Mouse (Mus musculus): ENCODE data around the gene Pepd. TPM values are rescaled to one million over a fixed set of nuclear protein-coding genes. Genes with fewer than 3 reads are reported as not detected.

Gene Pepd
- polyA plus RNA-seq, 1 experiment: 4.7 TPM

- H3K9me3 ChIP-seq (ENCODE audit: control insufficient read depth, low read length): no peaks in the 10 kb centered on the region
- no peak for TF ChIP-seq GATA1 (IDR thresholded peaks at IDR 0.05; ENCODE audit: low read length)
- TF ChIP-seq TAL1 (IDR thresholded peaks at IDR 0.05; ENCODE audit: low read length): no peak
- H3K4me3 ChIP-seq (replicated peaks): no peak overlapping the region
- no peaks in the 10 kb centered on the region for H3K36me3 ChIP-seq (ENCODE audit: control insufficient read depth)
- no peaks in the 10 kb centered on the region for H3K4me1 ChIP-seq (ENCODE audit: control insufficient read depth)
- peaks cover 17% of the 10 kb centered on the region for H3K27me3 ChIP-seq (ENCODE audit: control insufficient read depth)
Observed at GRCm38 (mm10) chr7:35090550-35090949, 178.4 kb downstream of the Pepd start.

Other genes starting within 250 kb of the Pepd start
- gene Chst8, start 99.7 kb upstream of the Pepd start, polyA plus RNA-seq (2012): not detected in 2 replicates
- 2.1 and 2.2 TPM in 2 replicates for gene Cebpg, start 144.2 kb downstream of the Pepd start, polyA plus RNA-seq (2012)
- 0.25 and 0.30 TPM in 2 replicates for gene Cebpa, start 206.9 kb downstream of the Pepd start, polyA plus RNA-seq (2012)